Mouse (Mus musculus): ENCODE data around the gene Coro7. TPM values are rescaled to one million over a fixed set of nuclear protein-coding genes. Genes with fewer than 3 reads are reported as not detected.

Gene Coro7
- polyA plus RNA-seq, 1 experiment: 6.0 TPM

DNA sequence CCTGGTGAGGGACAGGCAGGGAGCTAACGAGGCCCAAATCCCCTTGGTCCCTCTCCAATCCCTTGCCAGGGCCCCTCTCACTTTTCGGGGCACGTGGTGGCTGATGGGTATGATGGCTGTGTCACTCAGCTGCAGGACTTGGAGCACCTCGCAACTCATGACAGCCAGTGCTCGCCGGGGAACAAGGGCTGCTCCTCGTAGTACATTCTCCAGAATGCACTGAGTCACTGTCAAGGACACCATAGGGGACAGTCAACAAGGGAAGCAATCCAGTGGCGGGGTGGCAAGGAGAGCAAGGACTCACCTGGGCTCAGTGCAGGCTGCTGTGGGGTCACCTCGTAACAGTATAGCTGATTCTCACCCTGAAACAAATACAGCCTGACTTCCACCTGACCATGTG, 44.9 kb downstream of the Coro7 start:
- peaks cover under 1% of the 10 kb centered on the region for H3K79me2 ChIP-seq (ENCODE audit: control insufficient read depth, insufficient read depth)
- H3ac ChIP-seq (ENCODE audit: control insufficient read depth, insufficient read length, low read depth): no peak overlapping the region
- no peaks in the 10 kb centered on the region for H3K36me3 ChIP-seq (ENCODE audit: control insufficient read depth, insufficient read depth)
- TF ChIP-seq CTCF (IDR thresholded peaks at IDR 0.05; ENCODE audit: control insufficient read depth, insufficient read depth, insufficient read length) (no peak), MAX (IDR thresholded peaks at IDR 0.05) (no peak), USF1 (IDR thresholded peaks at IDR 0.05; ENCODE audit: low read depth) (no peak), MYOD1 (IDR thresholded peaks at IDR 0.05; ENCODE audit: control insufficient read depth, insufficient read length, low read depth) (no peak), CEBPB (IDR thresholded peaks at IDR 0.05; ENCODE audit: low read depth) (no peak), FOSL1 (IDR thresholded peaks at IDR 0.05; ENCODE audit: insufficient read depth, low read length, poor library complexity, severe bottlenecking) (no peak), MYOG (IDR thresholded peaks at IDR 0.05; ENCODE audit: control insufficient read depth, extremely low read depth, insufficient read length) (no peak)
- no peaks in the 10 kb centered on the region for H3K27me3 ChIP-seq (ENCODE audit: control insufficient read depth, insufficient read depth, insufficient read length)
- H3K4me3 ChIP-seq (ENCODE audit: insufficient read depth, poor library complexity, severe bottlenecking): no peak overlapping the region
- no peaks in the 10 kb centered on the region for H3K79me3 ChIP-seq (ENCODE audit: low read depth)

- H3K4me3 ChIP-seq (ENCODE audit: insufficient read depth, poor library complexity, severe bottlenecking): no peak overlapping the region
- no peaks in the 10 kb centered on the region for H3K27me3 ChIP-seq (ENCODE audit: control insufficient read depth, insufficient read depth, insufficient read length)
- H3K36me3 ChIP-seq (ENCODE audit: control insufficient read depth, insufficient read depth): no peaks in the 10 kb centered on the region
- no peaks in the 10 kb centered on the region for H3K79me2 ChIP-seq (ENCODE audit: control insufficient read depth, insufficient read depth)
- H3ac ChIP-seq (ENCODE audit: control insufficient read depth, insufficient read length, low read depth): no peak overlapping the region
- no peaks in the 10 kb centered on the region for H3K79me3 ChIP-seq (ENCODE audit: low read depth)
- TF ChIP-seq MYOD1 (IDR thresholded peaks at IDR 0.05; ENCODE audit: control insufficient read depth, insufficient read length, low read depth): no peak
- TF ChIP-seq FOSL1 (IDR thresholded peaks at IDR 0.05; ENCODE audit: insufficient read depth, low read length, poor library complexity, severe bottlenecking): no peak
- no peak for TF ChIP-seq CTCF (IDR thresholded peaks at IDR 0.05; ENCODE audit: control insufficient read depth, insufficient read depth, insufficient read length)
- TF ChIP-seq USF1 (IDR thresholded peaks at IDR 0.05; ENCODE audit: low read depth): no peak
- no peak for TF ChIP-seq CEBPB (IDR thresholded peaks at IDR 0.05; ENCODE audit: low read depth)
- TF ChIP-seq MAX (IDR thresholded peaks at IDR 0.05): no peak
- TF ChIP-seq MYOG (IDR thresholded peaks at IDR 0.05; ENCODE audit: control insufficient read depth, extremely low read depth, insufficient read length): no peak
These were observed 45.9 kb downstream of the Coro7 start for GRCm38 (mm10) chr16:4633661-4634060.

DNA sequence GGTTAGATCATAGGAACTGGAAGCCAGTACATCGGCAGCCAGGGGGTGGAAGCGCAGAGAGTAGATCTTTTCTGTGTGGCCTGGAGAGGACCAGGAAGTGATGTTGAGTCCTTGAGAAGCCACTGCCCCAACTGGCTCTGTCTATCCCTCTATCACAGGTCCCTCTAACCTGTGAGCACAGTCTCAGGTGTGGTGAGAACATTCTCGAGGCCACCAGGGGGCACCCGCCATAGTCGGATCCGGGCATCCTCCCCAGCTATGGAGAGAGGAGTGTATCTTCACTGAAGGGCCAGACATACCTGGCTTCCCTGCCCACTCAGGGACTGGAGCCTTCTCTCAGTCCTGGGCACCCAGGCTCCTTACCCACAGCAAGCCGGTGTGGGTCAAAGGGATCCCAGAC, 47.5 kb downstream of the Coro7 start:
- Histone ChIP-seq H3K4me3 (ENCODE audit: insufficient read depth, poor library complexity, severe bottlenecking) (no peak overlapping the region), H3ac (ENCODE audit: control insufficient read depth, insufficient read length, low read depth) (no peak overlapping the region), H3K79me3 (ENCODE audit: low read depth) (no peaks in the 10 kb centered on the region), H3K36me3 (ENCODE audit: control insufficient read depth, insufficient read depth) (no peaks in the 10 kb centered on the region), H3K79me2 (ENCODE audit: control insufficient read depth, insufficient read depth) (no peaks in the 10 kb centered on the region), H3K27me3 (ENCODE audit: control insufficient read depth, insufficient read depth, insufficient read length) (no peaks in the 10 kb centered on the region)
- TF ChIP-seq USF1 (IDR thresholded peaks at IDR 0.05; ENCODE audit: low read depth) (no peak), MYOD1 (IDR thresholded peaks at IDR 0.05; ENCODE audit: control insufficient read depth, insufficient read length, low read depth) (no peak), CTCF (IDR thresholded peaks at IDR 0.05; ENCODE audit: control insufficient read depth, insufficient read depth, insufficient read length) (peak; percentile 25)

- H3K4me3 ChIP-seq (ENCODE audit: insufficient read depth, poor library complexity, severe bottlenecking): no peak overlapping the region
- H3ac ChIP-seq (ENCODE audit: control insufficient read depth, insufficient read length, low read depth): no peak overlapping the region
- H3K36me3 ChIP-seq (ENCODE audit: control insufficient read depth, insufficient read depth): no peaks in the 10 kb centered on the region
- no peaks in the 10 kb centered on the region for H3K79me2 ChIP-seq (ENCODE audit: control insufficient read depth, insufficient read depth)
- no peaks in the 10 kb centered on the region for H3K79me3 ChIP-seq (ENCODE audit: low read depth)
- H3K27me3 ChIP-seq (ENCODE audit: control insufficient read depth, insufficient read depth, insufficient read length): no peaks in the 10 kb centered on the region
- no peak for TF ChIP-seq MYOD1 (IDR thresholded peaks at IDR 0.05; ENCODE audit: control insufficient read depth, insufficient read length, low read depth)
- TF ChIP-seq USF1 (IDR thresholded peaks at IDR 0.05; ENCODE audit: low read depth): no peak
- no peak for TF ChIP-seq CEBPB (IDR thresholded peaks at IDR 0.05; ENCODE audit: low read depth)
- peak; percentile 96 for TF ChIP-seq CTCF (IDR thresholded peaks at IDR 0.05; ENCODE audit: control insufficient read depth, insufficient read depth, insufficient read length)
- TF ChIP-seq FOSL1 (IDR thresholded peaks at IDR 0.05; ENCODE audit: insufficient read depth, low read length, poor library complexity, severe bottlenecking): no peak
These were observed 49.6 kb downstream of the Coro7 start for GRCm38 (mm10) chr16:4629950-4630349.

GRCm38 (mm10) chr16:4628898-4629419, 50.6 kb downstream of the Coro7 start:
- Histone ChIP-seq H3K4me3 (ENCODE audit: insufficient read depth, poor library complexity, severe bottlenecking) (no peak overlapping the region), H3K79me2 (ENCODE audit: control insufficient read depth, insufficient read depth) (peaks cover 6% of the 10 kb centered on the region), H3ac (ENCODE audit: control insufficient read depth, insufficient read length, low read depth) (no peak overlapping the region), H3K27me3 (ENCODE audit: control insufficient read depth, insufficient read depth, insufficient read length) (no peaks in the 10 kb centered on the region), H3K36me3 (ENCODE audit: control insufficient read depth, insufficient read depth) (no peaks in the 10 kb centered on the region), H3K79me3 (ENCODE audit: low read depth) (peaks cover under 1% of the 10 kb centered on the region)
- TF ChIP-seq MAX (IDR thresholded peaks at IDR 0.05): no peak
- TF ChIP-seq MYOG (IDR thresholded peaks at IDR 0.05; ENCODE audit: control insufficient read depth, extremely low read depth, insufficient read length): no peak
- TF ChIP-seq MYOD1 (IDR thresholded peaks at IDR 0.05; ENCODE audit: control insufficient read depth, insufficient read length, low read depth): no peak
- no peak for TF ChIP-seq FOSL1 (IDR thresholded peaks at IDR 0.05; ENCODE audit: insufficient read depth, low read length, poor library complexity, severe bottlenecking)
- TF ChIP-seq CEBPB (IDR thresholded peaks at IDR 0.05; ENCODE audit: low read depth): no peak
- TF ChIP-seq CTCF (IDR thresholded peaks at IDR 0.05; ENCODE audit: control insufficient read depth, insufficient read depth, insufficient read length): no peak
- TF ChIP-seq USF1 (IDR thresholded peaks at IDR 0.05; ENCODE audit: low read depth): no peak

GRCm38 (mm10) chr16:4627105-4627504, 52.5 kb downstream of the Coro7 start:
- H3K36me3 ChIP-seq (ENCODE audit: control insufficient read depth, insufficient read depth): no peaks in the 10 kb centered on the region
- no peaks in the 10 kb centered on the region for H3K27me3 ChIP-seq (ENCODE audit: control insufficient read depth, insufficient read depth, insufficient read length)
- H3K79me2 ChIP-seq (ENCODE audit: control insufficient read depth, insufficient read depth): peaks cover 25% of the 10 kb centered on the region
- peaks cover 16% of the 10 kb centered on the region for H3K79me3 ChIP-seq (ENCODE audit: low read depth)
- no peak overlapping the region for H3K4me3 ChIP-seq (ENCODE audit: insufficient read depth, poor library complexity, severe bottlenecking)
- H3ac ChIP-seq (ENCODE audit: control insufficient read depth, insufficient read length, low read depth): no peak overlapping the region
- TF ChIP-seq MAX (IDR thresholded peaks at IDR 0.05) (no peak), FOSL1 (IDR thresholded peaks at IDR 0.05; ENCODE audit: insufficient read depth, low read length, poor library complexity, severe bottlenecking) (no peak), USF1 (IDR thresholded peaks at IDR 0.05; ENCODE audit: low read depth) (no peak), MYOG (IDR thresholded peaks at IDR 0.05; ENCODE audit: control insufficient read depth, extremely low read depth, insufficient read length) (no peak), MYOD1 (IDR thresholded peaks at IDR 0.05; ENCODE audit: control insufficient read depth, insufficient read length, low read depth) (no peak)
